Mouse (Mus musculus): ENCODE data around the gene Olfr1112. TPM values are rescaled to one million over a fixed set of nuclear protein-coding genes. Genes with fewer than 3 reads are reported as not detected.

Gene Olfr1112
- not detected in 2 replicates for polyA plus RNA-seq (2012; rRNA removed)

GRCm38 (mm10) chr2:87187498-87187897 lies at the start of gene Olfr1112:
TSS of gene Olfr1112 (plus strand) at chr2:87187798.

GRCm38 (mm10) chr2:87140200-87140599 lies 47.4 kb upstream of the Olfr1112 start, which contains the start of gene Olfr1110:
TSS of gene Olfr1110 (minus strand) at chr2:87140300.

GRCm38 (mm10) chr2:87152524-87152923 lies 35.1 kb upstream of the Olfr1112 start, which contains the start of gene Olfr1111:
TSS of gene Olfr1111 (minus strand) at chr2:87152624.

DNA sequence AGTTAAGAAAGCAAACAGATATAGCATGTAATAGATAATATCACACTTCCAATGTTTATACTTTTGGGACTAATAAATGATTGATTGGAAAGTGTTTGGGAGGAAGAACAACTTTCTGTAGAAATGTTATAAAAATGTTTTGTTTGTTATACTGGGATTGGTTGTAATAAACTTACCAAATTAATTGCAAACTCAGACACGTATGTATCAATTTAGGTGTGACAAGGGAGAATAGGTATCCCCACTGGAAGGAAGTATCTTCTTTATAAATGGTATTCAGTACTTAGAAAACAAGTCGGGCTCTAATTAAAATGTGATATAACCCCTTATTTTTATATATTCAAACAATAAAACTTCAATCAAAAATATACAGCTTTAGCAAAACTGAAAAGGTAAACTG lies 21.1 kb downstream of the Olfr1112 start, which contains the start of gene Olfr1113:
Gene Olfr1113, plus strand, starts transcription at position 301 of the 400 bp plus-strand sequence.

Other genes starting within 250 kb of the Olfr1112 start
- gene Olfr1099, start 227.1 kb upstream of the Olfr1112 start, polyA plus RNA-seq (2012; rRNA removed), result not detected in 2 replicates
- gene Olfr1100, start 207.8 kb upstream of the Olfr1112 start, polyA plus RNA-seq (2012; rRNA removed), result not detected in 2 replicates
- gene Olfr1101, start 196.6 kb upstream of the Olfr1112 start, polyA plus RNA-seq (2012; rRNA removed), result not detected in 2 replicates
- gene Olfr1102, start 189.4 kb upstream of the Olfr1112 start, polyA plus RNA-seq (2012; rRNA removed), result not detected in 2 replicates
- gene Olfr1104, start 160.7 kb upstream of the Olfr1112 start, polyA plus RNA-seq (2012; rRNA removed), result not detected in 2 replicates
- not detected in 2 replicates for gene Olfr1105, start 151.3 kb upstream of the Olfr1112 start, polyA plus RNA-seq (2012; rRNA removed)
- gene Olfr1106, start 135.5 kb upstream of the Olfr1112 start, polyA plus RNA-seq (2012; rRNA removed), result not detected in 2 replicates
- not detected in 2 replicates for gene Olfr1107, start 112.0 kb upstream of the Olfr1112 start, polyA plus RNA-seq (2012; rRNA removed)
- not detected in 2 replicates for gene Olfr1109, start 91.8 kb upstream of the Olfr1112 start, polyA plus RNA-seq (2012; rRNA removed)
- not detected in 2 replicates for gene Olfr259, start 73.2 kb upstream of the Olfr1112 start, polyA plus RNA-seq (2012; rRNA removed)
- not detected in 2 replicates for gene Olfr1110, start 47.5 kb upstream of the Olfr1112 start, polyA plus RNA-seq (2012; rRNA removed)
- gene Olfr1111, start 35.2 kb upstream of the Olfr1112 start, polyA plus RNA-seq (2012; rRNA removed), result not detected in 2 replicates
- gene Olfr1113, start 21.2 kb downstream of the Olfr1112 start, polyA plus RNA-seq (2012; rRNA removed), result not detected in 2 replicates
- gene Olfr1115, start 60.2 kb downstream of the Olfr1112 start, polyA plus RNA-seq (2012; rRNA removed), result not detected in 2 replicates
- not detected in 2 replicates for gene Olfr1116, start 79.7 kb downstream of the Olfr1112 start, polyA plus RNA-seq (2012; rRNA removed)
- gene Olfr1118, start 119.8 kb downstream of the Olfr1112 start, polyA plus RNA-seq (2012; rRNA removed), result not detected in 2 replicates
- gene Olfr1120, start 167.0 kb downstream of the Olfr1112 start, polyA plus RNA-seq (2012; rRNA removed), result not detected in 2 replicates
- not detected in 2 replicates for gene Olfr1121, start 182.1 kb downstream of the Olfr1112 start, polyA plus RNA-seq (2012; rRNA removed)
- gene Olfr1122, start 198.1 kb downstream of the Olfr1112 start, polyA plus RNA-seq (2012; rRNA removed), result not detected in 2 replicates
- gene Olfr1123, start 228.8 kb downstream of the Olfr1112 start, polyA plus RNA-seq (2012; rRNA removed), result not detected in 2 replicates
- not detected in 2 replicates for gene Olfr1124, start 242.5 kb downstream of the Olfr1112 start, polyA plus RNA-seq (2012; rRNA removed)